Mouse (Mus musculus) E14TG2a.4 (cell line): ENCODE results near the gene Golph3l.

ENCODE experiments used
- CTCF ChIP-seq: conservative IDR thresholded peaks from 2 replicates; pipeline ENCODE4 v1.5.1; 2014; ENCODE audit warnings: low read length
- POU5F1 ChIP-seq: IDR thresholded peaks from 2 replicates; pipeline ENCODE4 v1.6.1; 2014; ENCODE audit warnings: low read length, borderline replicate concordance

- TF ChIP-seq CTCF (no peak), POU5F1 (no peak)
Observed at GRCm38 (mm10) chr3:95645313-95646235, 56.8 kb downstream of the Golph3l start.
